Mouse (Mus musculus) urinary bladder, postnatal 25 days (tissue): ENCODE results near the gene Rassf3.

Source experiments
- DNase-seq: peaks from one replicate; pipeline ENCODE4 v3.0.0; 2022; ENCODE audit warnings: low spot score

Rassf3 gene

GRCm38 (mm10) chr10:121429981-121430682 lies 46.0 kb downstream of the Rassf3 start:
- no peak for DNase-seq

DNA sequence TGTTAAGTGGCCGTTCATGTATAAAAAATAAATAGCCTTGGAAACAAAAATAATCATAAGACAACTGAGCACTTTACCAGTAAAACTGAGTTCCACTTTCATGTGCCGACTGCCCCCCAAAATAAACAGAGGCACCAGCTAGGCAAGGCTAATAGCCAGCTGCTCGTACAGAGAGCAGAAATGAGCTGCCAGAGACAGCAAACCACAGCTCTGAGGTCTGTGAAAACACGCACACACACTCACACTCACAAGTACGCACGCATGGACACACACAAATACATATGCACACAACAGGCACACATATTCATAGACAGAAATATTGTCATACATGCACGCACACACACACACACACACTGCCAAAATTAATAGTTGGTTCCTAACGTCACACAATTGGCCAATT lies 46.6 kb downstream of the Rassf3 start:
- DNase-seq = no peak

- DNase-seq = no peak
Measured at GRCm38 (mm10) chr10:121429089-121429488, 47.1 kb downstream of the Rassf3 start.

GRCm38 (mm10) chr10:121428011-121428711 lies 48.0 kb downstream of the Rassf3 start:
- DNase-seq = no peak

- no peak for DNase-seq
Measured at GRCm38 (mm10) chr10:121427136-121427535, 49.0 kb downstream of the Rassf3 start.

DNA sequence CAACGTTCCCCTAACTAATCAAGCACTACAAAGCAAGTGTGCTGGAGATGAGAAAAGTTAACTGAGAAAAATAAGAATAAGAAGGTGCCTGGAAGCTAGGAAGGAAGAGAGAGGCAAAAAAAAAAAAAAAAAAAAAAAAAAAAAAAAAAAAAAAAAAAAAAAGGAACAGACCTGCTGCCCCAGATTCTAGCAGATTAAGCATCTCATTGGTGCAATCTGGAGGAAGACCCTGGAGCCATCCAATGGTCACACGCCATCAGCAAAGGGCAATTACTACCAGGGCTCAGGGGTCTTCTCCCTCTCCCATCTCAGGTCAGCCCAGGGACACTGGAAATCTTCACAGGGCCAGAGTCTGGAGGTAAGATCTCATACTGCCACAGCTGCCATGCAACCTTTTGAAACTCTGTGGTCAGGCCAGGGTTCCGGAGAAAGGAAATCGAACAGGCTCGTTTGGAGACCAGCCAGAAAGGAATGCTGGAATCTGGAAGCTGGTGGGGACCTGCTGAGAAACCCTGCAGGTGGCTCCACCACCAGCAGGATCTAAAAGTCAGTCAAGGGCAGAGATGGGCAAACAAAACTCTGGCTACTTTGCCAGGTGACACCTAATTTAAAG lies 49.6 kb downstream of the Rassf3 start:
- DNase-seq = no peak

- no peak for DNase-seq
Measured at GRCm38 (mm10) chr10:121425506-121426025, 50.6 kb downstream of the Rassf3 start.

DNA sequence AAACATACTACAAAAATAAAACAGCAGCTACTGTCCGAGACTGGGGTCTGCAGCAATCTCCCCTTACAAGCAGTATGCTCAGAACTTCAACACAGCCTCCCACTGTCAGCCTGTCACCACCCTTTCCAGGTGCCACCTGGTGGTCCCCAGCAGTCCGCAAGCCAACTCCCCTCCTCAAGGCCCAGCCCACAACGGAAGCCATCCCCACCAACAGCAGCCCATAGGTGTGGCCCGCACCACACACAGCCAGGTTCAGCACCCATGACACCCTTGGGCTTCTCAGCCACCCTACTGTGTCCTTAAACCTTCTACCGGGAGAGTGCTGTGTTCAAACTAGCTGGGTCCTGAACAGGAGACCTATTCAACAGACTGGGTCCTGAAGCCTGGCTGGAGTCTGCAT lies 51.1 kb downstream of the Rassf3 start:
- DNase-seq = no peak

GRCm38 (mm10) chr10:121424455-121424854 lies 51.7 kb downstream of the Rassf3 start:
- no peak for DNase-seq

- DNase-seq = no peak
Measured at GRCm38 (mm10) chr10:121423541-121424349, 52.4 kb downstream of the Rassf3 start.

GRCm38 (mm10) chr10:121422294-121422693 lies 53.9 kb downstream of the Rassf3 start:
- DNase-seq = no peak

- no peak for DNase-seq
Measured at GRCm38 (mm10) chr10:121421657-121422290, 54.4 kb downstream of the Rassf3 start.

DNA sequence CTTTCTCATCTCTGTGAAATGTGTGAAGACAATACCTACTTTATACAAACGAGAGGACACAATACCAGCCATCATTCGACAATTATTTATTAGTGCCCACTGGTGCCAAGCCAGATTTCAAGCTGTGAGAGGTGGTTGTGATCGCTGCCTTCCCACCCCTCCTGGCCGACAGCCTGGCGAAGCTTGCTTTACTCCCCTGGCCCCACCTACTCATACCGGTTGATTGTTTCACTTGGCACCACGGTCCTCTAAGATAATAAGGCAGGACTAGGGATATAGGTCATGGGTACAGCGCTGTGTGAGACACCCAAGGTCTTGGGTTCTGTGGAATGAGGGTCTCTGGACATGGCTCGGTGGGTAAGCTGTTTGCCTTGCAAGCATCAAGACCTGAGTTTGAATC lies 55.1 kb downstream of the Rassf3 start:
- no peak for DNase-seq

DNA sequence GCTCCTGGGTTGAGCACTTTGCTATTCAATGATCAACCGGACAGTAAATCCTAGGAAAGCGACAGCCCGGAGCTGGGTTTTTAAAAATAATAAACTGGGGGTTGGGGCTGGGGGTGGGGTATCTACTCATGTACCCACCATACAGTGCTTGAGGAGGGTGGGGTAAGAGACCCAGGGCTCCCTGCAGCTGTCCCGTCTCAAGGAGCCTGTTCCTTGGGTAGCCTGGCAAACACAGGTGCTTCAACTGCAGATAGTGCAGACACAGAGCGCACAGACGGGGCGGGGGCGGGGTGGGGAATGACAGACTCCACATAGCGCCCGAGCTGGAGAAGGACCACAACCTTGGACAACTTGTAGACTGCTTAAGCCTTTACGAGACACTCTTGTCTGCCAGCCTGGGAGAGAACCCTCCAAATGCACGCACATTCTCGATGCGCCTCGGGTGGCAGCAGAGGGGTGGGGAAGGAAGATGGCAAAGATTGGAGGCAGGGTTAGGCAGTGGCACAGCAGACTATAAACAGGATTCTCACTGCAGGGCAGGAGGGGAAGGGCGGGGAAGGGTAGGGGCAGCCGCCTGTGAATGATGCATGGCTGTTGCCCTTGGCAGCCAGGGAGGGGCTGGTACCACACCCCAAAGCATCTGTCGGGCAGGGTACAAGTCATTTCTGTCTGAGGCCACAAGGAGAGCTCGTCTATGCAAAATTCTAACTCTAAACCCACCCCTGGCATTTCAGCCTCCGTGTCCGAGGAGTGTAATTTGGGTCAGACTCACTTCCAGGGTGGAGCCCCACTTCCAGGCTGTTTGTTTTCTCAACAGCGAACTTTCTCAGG lies 56.3 kb downstream of the Rassf3 start:
- no peak for DNase-seq

GRCm38 (mm10) chr10:121418835-121419234 lies 57.3 kb downstream of the Rassf3 start:
- no peak for DNase-seq

- DNase-seq = no peak
Measured at GRCm38 (mm10) chr10:121414127-121414526, 62.0 kb downstream of the Rassf3 start.

- DNase-seq = no peak
Measured at GRCm38 (mm10) chr10:121412824-121413223, 63.3 kb downstream of the Rassf3 start.

GRCm38 (mm10) chr10:121411721-121412455 lies 64.3 kb downstream of the Rassf3 start:
- DNase-seq = no peak

GRCm38 (mm10) chr10:121409717-121410116 lies 66.4 kb downstream of the Rassf3 start:
- no peak for DNase-seq

DNA sequence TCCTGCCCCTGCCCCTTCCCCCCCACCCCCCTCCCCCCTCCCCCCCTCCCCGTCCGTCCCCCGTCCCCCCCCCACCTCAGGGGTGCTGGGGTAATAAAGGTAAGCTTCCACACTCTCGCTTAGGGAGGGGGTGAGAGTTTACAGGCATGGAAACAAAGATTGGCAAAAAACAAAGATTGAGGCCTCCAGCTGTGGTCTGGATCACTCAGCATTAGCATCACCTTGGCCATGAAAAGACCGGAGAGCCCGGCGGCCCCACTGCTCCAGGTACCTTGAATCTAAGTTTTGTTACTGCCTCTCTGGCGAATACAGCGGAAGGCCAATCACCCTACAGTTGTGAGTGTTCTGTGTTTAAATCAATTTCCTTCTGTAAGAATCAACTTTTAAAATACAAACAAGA lies 72.2 kb downstream of the Rassf3 start:
- no peak for DNase-seq
